Mouse (Mus musculus): Measurements from ENCODE around the gene Pimreg. TPM values are rescaled to one million over a fixed set of nuclear protein-coding genes. Genes with fewer than 3 reads are reported as not detected.

The Pimreg gene
- polyA plus RNA-seq, 1 experiment from 2014 or later = 123 TPM

GRCm38 (mm10) chr11:72037996-72038395, 3.8 kb upstream of the Pimreg start:
- WGBS = 2% methylated on average over 4 of the region's 4 CpGs
- DNase-seq (ENCODE audit: low spot score) = peak; percentile 93
- no peak overlapping the region for H3K4me2 ChIP-seq (ENCODE audit: low read length)
- no peaks in the 10 kb centered on the region for H3K27me3 ChIP-seq (replicated peaks; ENCODE audit: control insufficient read depth, insufficient read depth, low read length)
- no peak overlapping the region for H3K4me3 ChIP-seq (ENCODE audit: low read depth, low read length)
- no peak overlapping the region for H3K27ac ChIP-seq (ENCODE audit: low read depth, low read length)
- ATAC-seq = no peak
- no peaks in the 10 kb centered on the region for H3K36me3 ChIP-seq (ENCODE audit: control insufficient read depth, insufficient read depth, low read length)
- no peak overlapping the region for H3K9ac ChIP-seq (ENCODE audit: low read length)
- peaks cover 14% of the 10 kb centered on the region for H3K4me1 ChIP-seq (ENCODE audit: control insufficient read depth, insufficient read depth, low read length)
- no peaks in the 10 kb centered on the region for H3K9me3 ChIP-seq (replicated peaks; ENCODE audit: control insufficient read depth, low read length)

GRCm38 (mm10) chr11:72039599-72040386, 2.0 kb upstream of the Pimreg start:
- Histone ChIP-seq H3K9me3 (replicated peaks; ENCODE audit: control insufficient read depth, low read length) (no peaks in the 10 kb centered on the region), H3K9ac (ENCODE audit: low read length) (peak overlapping the region; percentile 17; the same call in 1 of the 2 replicates), H3K4me1 (ENCODE audit: control insufficient read depth, insufficient read depth, low read length) (peaks cover 26% of the 10 kb centered on the region), H3K4me3 (ENCODE audit: low read depth, low read length) (no peak overlapping the region), H3K36me3 (ENCODE audit: control insufficient read depth, insufficient read depth, low read length) (no peaks in the 10 kb centered on the region), H3K27me3 (replicated peaks; ENCODE audit: control insufficient read depth, insufficient read depth, low read length) (no peaks in the 10 kb centered on the region), H3K4me2 (ENCODE audit: low read length) (peak overlapping the region; percentile 23), H3K27ac (ENCODE audit: low read depth, low read length) (peak overlapping the region; percentile 15; the same call in 1 of the 2 replicates)
- 20% methylated on average over 16 of the region's 16 CpGs for WGBS
- DNase-seq (ENCODE audit: low spot score) (peak; percentile 65), ATAC-seq (no peak)

DNA sequence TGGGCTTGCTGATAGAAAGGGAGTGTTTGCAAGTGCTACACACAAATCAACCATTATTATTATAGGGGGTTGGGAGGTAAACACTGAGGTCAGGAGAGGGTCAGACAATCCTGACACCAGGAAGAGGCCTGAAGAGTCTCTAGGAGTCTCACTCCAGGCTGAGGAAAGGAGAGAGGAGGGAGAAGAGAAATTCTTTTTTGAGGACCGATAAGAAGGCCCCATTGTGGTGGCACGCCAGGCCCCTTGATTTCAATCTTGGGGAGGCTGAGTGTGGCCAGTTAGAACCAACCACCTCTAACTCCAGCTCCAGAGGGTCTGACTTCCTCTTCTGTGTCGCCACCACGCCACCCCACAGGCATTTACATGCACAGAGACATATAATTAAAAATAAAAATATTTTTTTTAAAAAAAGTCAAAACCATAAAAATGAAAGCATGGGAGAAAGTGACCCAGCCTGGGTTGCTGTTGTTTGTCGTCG, 503 bp upstream of the Pimreg start:
- Histone ChIP-seq H3K9ac (ENCODE audit: low read length) (peak overlapping the region; percentile 71), H3K4me1 (ENCODE audit: control insufficient read depth, insufficient read depth, low read length) (peaks cover 26% of the 10 kb centered on the region), H3K27me3 (replicated peaks; ENCODE audit: control insufficient read depth, insufficient read depth, low read length) (no peaks in the 10 kb centered on the region), H3K36me3 (ENCODE audit: control insufficient read depth, insufficient read depth, low read length) (peaks cover 10% of the 10 kb centered on the region), H3K4me3 (ENCODE audit: low read depth, low read length) (peak overlapping the region; percentile 59), H3K4me2 (ENCODE audit: low read length) (peak overlapping the region; percentile 90), H3K27ac (ENCODE audit: low read depth, low read length) (no peak overlapping the region), H3K9me3 (replicated peaks; ENCODE audit: control insufficient read depth, low read length) (no peaks in the 10 kb centered on the region)
- WGBS = 22% methylated on average over 6 of the region's 6 CpGs
- DNase-seq (ENCODE audit: low spot score) (no peak), ATAC-seq (no peak)

DNA sequence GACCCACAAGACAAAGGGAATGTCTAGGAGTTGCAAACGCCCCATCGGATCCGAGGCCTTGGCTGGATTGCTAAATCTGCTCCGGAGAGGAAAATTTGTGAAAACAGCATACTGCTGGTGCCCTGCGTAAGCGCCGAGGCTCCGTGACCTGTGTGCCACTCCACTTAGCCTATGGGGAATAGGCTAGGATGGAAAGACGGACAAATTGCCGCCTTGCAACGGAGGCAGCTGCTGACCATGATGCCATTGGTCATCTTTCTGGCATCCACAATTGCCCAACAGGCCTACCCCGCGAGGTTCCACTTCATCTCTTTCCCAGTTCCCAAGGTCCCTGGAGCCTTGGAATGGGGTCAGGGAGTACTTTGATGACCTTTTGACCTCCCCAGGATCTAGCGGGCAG, 799 bp downstream of the Pimreg start:
- no peaks in the 10 kb centered on the region for H3K9me3 ChIP-seq (replicated peaks; ENCODE audit: control insufficient read depth, low read length)
- H3K4me3 ChIP-seq (ENCODE audit: low read depth, low read length) = peak overlapping the region; percentile 59
- no peaks in the 10 kb centered on the region for H3K27me3 ChIP-seq (replicated peaks; ENCODE audit: control insufficient read depth, insufficient read depth, low read length)
- DNase-seq (ENCODE audit: low spot score) (no peak), ATAC-seq (no peak)
- H3K4me2 ChIP-seq (ENCODE audit: low read length) = peak overlapping the region; percentile 90
- H3K36me3 ChIP-seq (ENCODE audit: control insufficient read depth, insufficient read depth, low read length) = peaks cover 15% of the 10 kb centered on the region
- peak overlapping the region; percentile 77 for H3K9ac ChIP-seq (ENCODE audit: low read length)
- peaks cover 26% of the 10 kb centered on the region for H3K4me1 ChIP-seq (ENCODE audit: control insufficient read depth, insufficient read depth, low read length)
- under 1% methylated on average over 14 of the region's 14 CpGs for WGBS
- no peak overlapping the region for H3K27ac ChIP-seq (ENCODE audit: low read depth, low read length)

DNA sequence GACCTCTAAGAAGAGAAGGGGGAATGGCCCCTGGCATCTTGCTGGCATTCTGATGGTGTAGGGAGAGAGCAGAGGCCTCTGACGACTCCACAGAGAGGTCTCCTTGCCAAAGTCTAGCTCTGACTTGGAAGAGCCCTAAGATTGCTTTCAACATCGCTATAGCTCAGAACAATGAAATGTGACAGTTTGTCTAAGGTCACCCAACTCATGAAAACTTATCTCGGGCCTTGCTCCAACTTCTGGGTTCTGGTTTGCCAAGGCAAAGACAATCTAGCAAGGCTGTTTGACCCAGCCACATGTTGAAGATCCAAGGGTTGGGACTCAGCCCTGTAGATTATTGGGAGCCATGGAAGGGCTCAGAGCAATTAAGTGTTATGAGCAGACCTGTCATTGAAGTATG, 2.4 kb downstream of the Pimreg start:
- Histone ChIP-seq H3K4me3 (ENCODE audit: low read depth, low read length) (no peak overlapping the region), H3K4me1 (ENCODE audit: control insufficient read depth, insufficient read depth, low read length) (peaks cover 23% of the 10 kb centered on the region), H3K9ac (ENCODE audit: low read length) (peak overlapping the region; percentile 13; the same call in 1 of the 2 replicates), H3K9me3 (replicated peaks; ENCODE audit: control insufficient read depth, low read length) (no peaks in the 10 kb centered on the region), H3K4me2 (ENCODE audit: low read length) (peak overlapping the region; percentile 90), H3K36me3 (ENCODE audit: control insufficient read depth, insufficient read depth, low read length) (peaks cover 15% of the 10 kb centered on the region), H3K27me3 (replicated peaks; ENCODE audit: control insufficient read depth, insufficient read depth, low read length) (no peaks in the 10 kb centered on the region), H3K27ac (ENCODE audit: low read depth, low read length) (no peak overlapping the region)
- 90% methylated on average over 3 of the region's 3 CpGs for WGBS
- DNase-seq (ENCODE audit: low spot score) (no peak), ATAC-seq (no peak)

GRCm38 (mm10) chr11:72048730-72049129, 6.9 kb downstream of the Pimreg start:
- H3K27ac ChIP-seq (ENCODE audit: low read depth, low read length) = no peak overlapping the region
- WGBS = 45% methylated on average over 6 of the region's 6 CpGs
- peaks cover 15% of the 10 kb centered on the region for H3K36me3 ChIP-seq (ENCODE audit: control insufficient read depth, insufficient read depth, low read length)
- no peak overlapping the region for H3K9ac ChIP-seq (ENCODE audit: low read length)
- no peaks in the 10 kb centered on the region for H3K9me3 ChIP-seq (replicated peaks; ENCODE audit: control insufficient read depth, low read length)
- peaks cover 21% of the 10 kb centered on the region for H3K4me1 ChIP-seq (ENCODE audit: control insufficient read depth, insufficient read depth, low read length)
- H3K27me3 ChIP-seq (replicated peaks; ENCODE audit: control insufficient read depth, insufficient read depth, low read length) = no peaks in the 10 kb centered on the region
- H3K4me3 ChIP-seq (ENCODE audit: low read depth, low read length) = no peak overlapping the region
- DNase-seq (ENCODE audit: low spot score) (no peak), ATAC-seq (no peak)
- H3K4me2 ChIP-seq (ENCODE audit: low read length) = no peak overlapping the region

DNA sequence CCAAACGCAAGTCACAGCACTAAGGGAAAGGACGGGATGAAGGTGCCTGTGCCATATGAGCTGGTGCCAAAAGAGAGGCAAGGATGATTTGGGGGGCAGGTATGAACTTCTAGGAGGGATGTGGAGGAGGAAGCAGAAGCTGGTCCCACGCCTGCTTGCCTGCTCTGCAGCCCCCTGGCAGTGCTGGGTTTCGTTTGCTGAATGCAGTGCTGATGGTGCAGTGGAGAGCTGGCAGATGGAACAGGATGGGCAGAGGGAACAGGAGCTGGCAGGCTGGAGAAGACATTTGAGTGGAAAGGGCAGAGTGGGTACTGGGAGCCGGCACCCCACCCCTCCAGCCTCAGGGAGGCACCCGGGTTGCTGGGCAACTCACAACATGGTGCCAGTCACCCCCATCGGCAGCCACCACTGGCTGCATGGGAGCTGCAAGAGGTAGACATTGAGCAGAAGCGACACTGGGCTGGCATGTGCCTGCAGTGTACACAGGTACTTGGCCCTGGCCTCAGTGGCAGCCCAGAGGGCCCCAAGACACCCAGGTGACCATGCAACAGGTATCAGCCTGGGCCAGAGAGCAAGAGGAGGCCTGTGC, 7.4 kb downstream of the Pimreg start:
- WGBS = 64% methylated on average over 8 of the region's 8 CpGs

GRCm38 (mm10) chr11:72050168-72050894, 8.5 kb downstream of the Pimreg start:
- peak overlapping the region; percentile 73 for H3K9ac ChIP-seq (ENCODE audit: low read length)
- ATAC-seq (peak; percentile 6; the same call in 1 of the 2 replicates), DNase-seq (ENCODE audit: low spot score) (no peak)
- 23% methylated on average over 14 of the region's 14 CpGs for WGBS
- H3K4me2 ChIP-seq (ENCODE audit: low read length) = peak overlapping the region; percentile 77
- H3K36me3 ChIP-seq (ENCODE audit: control insufficient read depth, insufficient read depth, low read length) = peaks cover 11% of the 10 kb centered on the region
- H3K4me3 ChIP-seq (ENCODE audit: low read depth, low read length) = peak overlapping the region; percentile 50
- H3K4me1 ChIP-seq (ENCODE audit: control insufficient read depth, insufficient read depth, low read length) = peaks cover 16% of the 10 kb centered on the region
- H3K27me3 ChIP-seq (replicated peaks; ENCODE audit: control insufficient read depth, insufficient read depth, low read length) = no peaks in the 10 kb centered on the region
- no peaks in the 10 kb centered on the region for H3K9me3 ChIP-seq (replicated peaks; ENCODE audit: control insufficient read depth, low read length)
- H3K27ac ChIP-seq (ENCODE audit: low read depth, low read length) = no peak overlapping the region

More for the DNA sequence above, 7.4 kb downstream of the Pimreg start:
- H3K4me2 ChIP-seq (ENCODE audit: low read length) = no peak overlapping the region
- 0 out of 2 replicates have a peak overlapping the region, but pooled peaks have one; percentile 8 for H3K9ac ChIP-seq (ENCODE audit: low read length)
- ATAC-seq (no peak), DNase-seq (ENCODE audit: low spot score) (no peak)
- no peak overlapping the region for H3K27ac ChIP-seq (ENCODE audit: low read depth, low read length)
- H3K4me1 ChIP-seq (ENCODE audit: control insufficient read depth, insufficient read depth, low read length) = peaks cover 16% of the 10 kb centered on the region
- no peak overlapping the region for H3K4me3 ChIP-seq (ENCODE audit: low read depth, low read length)
- H3K9me3 ChIP-seq (replicated peaks; ENCODE audit: control insufficient read depth, low read length) = no peaks in the 10 kb centered on the region
- H3K27me3 ChIP-seq (replicated peaks; ENCODE audit: control insufficient read depth, insufficient read depth, low read length) = no peaks in the 10 kb centered on the region
- H3K36me3 ChIP-seq (ENCODE audit: control insufficient read depth, insufficient read depth, low read length) = peaks cover 15% of the 10 kb centered on the region
